Mouse (Mus musculus) forebrain, embryonic 13.5 days (tissue): ENCODE measurements around the gene Zfp609. TPM values are rescaled to one million over a fixed set of nuclear protein-coding genes. Genes with fewer than 3 reads are reported as not detected.
A peak's percentile ranks its signal among the peaks of the same experiment; 100 is the strongest.
"Not testable (repeated sequence)": the region's sequence is repeated elsewhere in the genome, so short reads cannot be mapped to it uniquely, and the experiment has no call there.

Source experiments
- ATAC-seq: fragments of 200-750 bp; cut with Nextera tagmentation; 2 replicates; pipeline ENCODE4 v1.8.0; 2017
- H3K27ac ChIP-seq: fragments of 300-500 bp; sonication (generic); 2 replicates; pipeline ENCODE4 v1.5.1; 2015; ENCODE audit warnings: inconsistent platforms, mild to moderate bottlenecking, moderate library complexity
- H3K27me3 ChIP-seq: fragments of 300-500 bp; sonication (generic); 2 replicates; pipeline ENCODE4 v1.6.1; 2015; ENCODE audit warnings: mild to moderate bottlenecking, inconsistent platforms
- H3K36me3 ChIP-seq: fragments of 300-500 bp; sonication (generic); 2 replicates; pipeline ENCODE4 v1.6.1; 2015; ENCODE audit warnings: mild to moderate bottlenecking, inconsistent platforms; ENCODE audit not compliant: poor library complexity, severe bottlenecking
- H3K4me1 ChIP-seq: fragments of 300-500 bp; sonication (generic); 2 replicates; pipeline ENCODE4 v1.6.1; 2015; ENCODE audit warnings: inconsistent platforms
- H3K4me2 ChIP-seq: fragments of 300-500 bp; sonication (generic); 2 replicates; pipeline ENCODE4 v1.6.1; 2015; ENCODE audit warnings: inconsistent platforms, mild to moderate bottlenecking, moderate library complexity
- H3K4me3 ChIP-seq: fragments of 300-500 bp; sonication (generic); 2 replicates; pipeline ENCODE4 v1.5.1; 2015; ENCODE audit warnings: mild to moderate bottlenecking, inconsistent platforms
- H3K9ac ChIP-seq: fragments of 300-500 bp; sonication (generic); 2 replicates; pipeline ENCODE4 v1.6.1; 2015; ENCODE audit warnings: mild to moderate bottlenecking, inconsistent platforms
- H3K9me3 ChIP-seq: fragments of 300-500 bp; sonication (generic); replicated peaks from 2 replicates; pipeline ENCODE4 v1.6.1; 2016; ENCODE audit warnings: inconsistent platforms
- WGBS: fragments of 180-500 bp; shearing (Covaris S2); methylation state at CpG from one replicate; pipeline ENCODE4 v1.1.7; 2015; 5-methylcytosine and 5-hydroxymethylcytosine counted together
- polyA plus RNA-seq: library from polyadenylated mRNA; unstranded; fragments of >200 nt; fragmentation: Nextera tagmentation; extraction: Ambion mirVana; gene quantifications from 2 replicates; pipeline ENCODE4 v1.2.1, GENCODE M21; 2015

The Zfp609 gene
- polyA plus RNA-seq, 1 experiment from 2014 or later = 9.4 TPM

GRCm38 (mm10) chr9:65700504-65700903 is 126.9 kb downstream of the Zfp609 start:
- no peak overlapping the region for H3K4me2 ChIP-seq
- WGBS = 90% methylated on average over 6 of the region's 6 CpGs
- no peak overlapping the region for H3K9ac ChIP-seq
- ATAC-seq = no peak
- H3K27me3 ChIP-seq = no peaks in the 10 kb centered on the region
- no peaks in the 10 kb centered on the region for H3K9me3 ChIP-seq
- peaks cover 7% of the 10 kb centered on the region; the same call in 1 of the 2 replicates for H3K4me1 ChIP-seq
- H3K4me3 ChIP-seq = no peak overlapping the region
- no peak overlapping the region for H3K27ac ChIP-seq
- peaks cover 93% of the 10 kb centered on the region for H3K36me3 ChIP-seq

- no peak overlapping the region for H3K4me2 ChIP-seq
- no peaks in the 10 kb centered on the region for H3K27me3 ChIP-seq
- H3K9ac ChIP-seq = no peak overlapping the region
- H3K9me3 ChIP-seq = no peaks in the 10 kb centered on the region
- H3K4me1 ChIP-seq = peaks cover 20% of the 10 kb centered on the region
- H3K4me3 ChIP-seq = no peak overlapping the region
- peaks cover 91% of the 10 kb centered on the region for H3K36me3 ChIP-seq
- no peak for ATAC-seq
- no peak overlapping the region for H3K27ac ChIP-seq
Observed at GRCm38 (mm10) chr9:65697992-65698391, 129.4 kb downstream of the Zfp609 start.

- no peak overlapping the region for H3K27ac ChIP-seq
- no peaks in the 10 kb centered on the region for H3K9me3 ChIP-seq
- no peak overlapping the region for H3K4me3 ChIP-seq
- no peaks in the 10 kb centered on the region for H3K27me3 ChIP-seq
- no peak for ATAC-seq
- no peak overlapping the region for H3K9ac ChIP-seq
- 82% methylated on average over 7 of the region's 7 CpGs for WGBS
- H3K36me3 ChIP-seq = peaks cover 91% of the 10 kb centered on the region
- H3K4me2 ChIP-seq = no peak overlapping the region
- peaks cover 27% of the 10 kb centered on the region for H3K4me1 ChIP-seq
Observed at GRCm38 (mm10) chr9:65697356-65697755, 130.0 kb downstream of the Zfp609 start.

- ATAC-seq = no peak
Observed at GRCm38 (mm10) chr9:65696337-65696736, 131.0 kb downstream of the Zfp609 start.

GRCm38 (mm10) chr9:65695646-65696045 is 131.7 kb downstream of the Zfp609 start:
- 76% methylated on average over 3 of the region's 3 CpGs for WGBS
- no peak overlapping the region for H3K9ac ChIP-seq
- H3K27ac ChIP-seq = no peak overlapping the region
- no peak overlapping the region for H3K4me3 ChIP-seq
- ATAC-seq = 0 out of 2 replicates have a peak, but pooled peaks have one; percentile 34
- peaks cover 89% of the 10 kb centered on the region for H3K36me3 ChIP-seq
- H3K27me3 ChIP-seq = no peaks in the 10 kb centered on the region
- H3K4me1 ChIP-seq = peaks cover 31% of the 10 kb centered on the region
- no peak overlapping the region for H3K4me2 ChIP-seq
- H3K9me3 ChIP-seq = no peaks in the 10 kb centered on the region

More at GRCm38 (mm10) chr9:65696337-65696736, 131.0 kb downstream of the Zfp609 start:
- Histone ChIP-seq H3K27me3 (no peaks in the 10 kb centered on the region), H3K4me3 (no peak overlapping the region), H3K36me3 (peaks cover 90% of the 10 kb centered on the region), H3K4me1 (peaks cover 31% of the 10 kb centered on the region), H3K9ac (no peak overlapping the region), H3K4me2 (no peak overlapping the region), H3K9me3 (no peaks in the 10 kb centered on the region), H3K27ac (no peak overlapping the region)

GRCm38 (mm10) chr9:65692959-65693603 is 134.3 kb downstream of the Zfp609 start:
- H3K9me3 ChIP-seq = no peaks in the 10 kb centered on the region
- H3K27me3 ChIP-seq = no peaks in the 10 kb centered on the region
- peak overlapping the region; percentile 76 for H3K27ac ChIP-seq
- no peak overlapping the region for H3K4me3 ChIP-seq
- WGBS = 31% methylated on average over 5 of the region's 5 CpGs
- no peak overlapping the region for H3K4me2 ChIP-seq
- H3K4me1 ChIP-seq = peaks cover 31% of the 10 kb centered on the region
- no peak for ATAC-seq
- 0 out of 2 replicates have a peak overlapping the region, but pooled peaks have one; percentile 5 for H3K9ac ChIP-seq
- peaks cover 80% of the 10 kb centered on the region for H3K36me3 ChIP-seq

GRCm38 (mm10) chr9:65692466-65692865 is 134.9 kb downstream of the Zfp609 start:
- 0 out of 2 replicates have a peak overlapping the region, but pooled peaks have one; percentile 21 for H3K9ac ChIP-seq
- H3K27ac ChIP-seq = peak overlapping the region; percentile 76; the same call in 1 of the 2 replicates
- H3K4me1 ChIP-seq = peaks cover 31% of the 10 kb centered on the region
- 18% methylated on average over 3 of the region's 3 CpGs for WGBS
- H3K4me2 ChIP-seq = no peak overlapping the region
- ATAC-seq = no peak
- no peaks in the 10 kb centered on the region for H3K9me3 ChIP-seq
- peaks cover 80% of the 10 kb centered on the region for H3K36me3 ChIP-seq
- H3K4me3 ChIP-seq = no peak overlapping the region
- no peaks in the 10 kb centered on the region for H3K27me3 ChIP-seq

- H3K9me3 ChIP-seq, H3K27me3 ChIP-seq, ATAC-seq, H3K4me2 ChIP-seq, H3K4me3 ChIP-seq, H3K27ac ChIP-seq, H3K9ac ChIP-seq: not testable (repeated sequence)
- H3K4me1 ChIP-seq = peaks cover 24% of the 10 kb centered on the region
- peaks cover 73% of the 10 kb centered on the region for H3K36me3 ChIP-seq
- WGBS = 46% methylated on average over 2 of the region's 2 CpGs
Observed at GRCm38 (mm10) chr9:65689869-65690268, 137.5 kb downstream of the Zfp609 start.

- H3K27me3 ChIP-seq = no peaks in the 10 kb centered on the region
- H3K9me3 ChIP-seq = no peaks in the 10 kb centered on the region
- H3K4me2 ChIP-seq = no peak overlapping the region
- no peak overlapping the region for H3K27ac ChIP-seq
- no peak overlapping the region for H3K4me3 ChIP-seq
- no peak for ATAC-seq
- no peak overlapping the region for H3K9ac ChIP-seq
- 83% methylated on average over 2 of the region's 2 CpGs for WGBS
- H3K4me1 ChIP-seq = peaks cover 32% of the 10 kb centered on the region
- H3K36me3 ChIP-seq = peaks cover 36% of the 10 kb centered on the region
Observed at GRCm38 (mm10) chr9:65684704-65685103, 142.7 kb downstream of the Zfp609 start.

GRCm38 (mm10) chr9:65682994-65683393 is 144.4 kb downstream of the Zfp609 start:
- no peak overlapping the region for H3K27ac ChIP-seq
- H3K9ac ChIP-seq = no peak overlapping the region
- H3K4me1 ChIP-seq = peaks cover 49% of the 10 kb centered on the region
- no peak overlapping the region for H3K4me3 ChIP-seq
- H3K9me3 ChIP-seq = no peaks in the 10 kb centered on the region
- 85% methylated on average over 1 of the region's 1 CpGs for WGBS
- H3K4me2 ChIP-seq = no peak overlapping the region
- H3K27me3 ChIP-seq = no peaks in the 10 kb centered on the region
- peaks cover 27% of the 10 kb centered on the region for H3K36me3 ChIP-seq
- ATAC-seq = no peak

- Histone ChIP-seq H3K9me3 (no peaks in the 10 kb centered on the region), H3K27me3 (no peaks in the 10 kb centered on the region), H3K9ac (no peak overlapping the region), H3K4me3 (no peak overlapping the region), H3K27ac (no peak overlapping the region), H3K4me2 (no peak overlapping the region), H3K4me1 (peaks cover 57% of the 10 kb centered on the region), H3K36me3 (peaks cover 19% of the 10 kb centered on the region)
- 86% methylated on average over 3 of the region's 3 CpGs for WGBS
- no peak for ATAC-seq
Observed at GRCm38 (mm10) chr9:65682183-65682582, 145.2 kb downstream of the Zfp609 start.

GRCm38 (mm10) chr9:65681634-65681940 is 145.8 kb downstream of the Zfp609 start:
- Histone ChIP-seq H3K27me3 (no peaks in the 10 kb centered on the region), H3K27ac (no peak overlapping the region), H3K4me3 (no peak overlapping the region), H3K4me1 (peaks cover 59% of the 10 kb centered on the region), H3K9me3 (no peaks in the 10 kb centered on the region), H3K36me3 (peaks cover 13% of the 10 kb centered on the region), H3K9ac (no peak overlapping the region), H3K4me2 (no peak overlapping the region)
- 86% methylated on average over 2 of the region's 2 CpGs for WGBS
- no peak for ATAC-seq
